Mouse (Mus musculus) brain, embryonic 14.5 days (tissue): ENCODE data around the gene Als2cr12.

ENCODE experiments used
- CTCF ChIP-seq: fragments of 200-500 bp; IDR thresholded peaks from 2 replicates; pipeline ENCODE4 v1.5.1; 2012; ENCODE audit warnings: inconsistent platforms, mild to moderate bottlenecking, moderate library complexity, borderline replicate concordance; ENCODE audit not compliant: insufficient read depth, insufficient read length; ENCODE audit errors: extremely low read depth
- POLR2A ChIP-seq: fragments of 200-500 bp; IDR thresholded peaks from 2 replicates; pipeline ENCODE4 v1.6.1; 2012; ENCODE audit warnings: mild to moderate bottlenecking, inconsistent platforms, borderline replicate concordance; ENCODE audit not compliant: poor library complexity, insufficient read depth, insufficient read length, severe bottlenecking; ENCODE audit errors: extremely low read depth

GRCm38 (mm10) chr1:58716883-58717220 is 21.1 kb upstream of the Als2cr12 start:
- TF ChIP-seq CTCF, result no peak
- no peak for TF ChIP-seq POLR2A
